Mouse (Mus musculus) heart, embryonic 10.5 days (tissue): Measurements from ENCODE around the gene Vps52. TPM values are rescaled to one million over a fixed set of nuclear protein-coding genes. Genes with fewer than 3 reads are reported as not detected.
A peak's percentile ranks its signal among the peaks of the same experiment; 100 is the strongest.

Experiments used
- DNase-seq: peaks from one replicate; pipeline ENCODE4 v3.0.0-alpha.2; 2017; ENCODE audit warnings: low spot score
- H3K27ac ChIP-seq: fragments of 300-500 bp; sonication (generic); 2 replicates; pipeline ENCODE4 v1.5.1; 2016; ENCODE audit warnings: mild to moderate bottlenecking
- H3K27me3 ChIP-seq: fragments of 300-500 bp; sonication (generic); 2 replicates; pipeline ENCODE4 v1.6.1; 2016; ENCODE audit warnings: mild to moderate bottlenecking; ENCODE audit not compliant: poor library complexity, insufficient read depth, severe bottlenecking
- H3K36me3 ChIP-seq: fragments of 300-500 bp; sonication (generic); 2 replicates; pipeline ENCODE4 v1.6.1; 2016; ENCODE audit warnings: mild to moderate bottlenecking, moderate library complexity
- H3K4me1 ChIP-seq: fragments of 300-500 bp; sonication (generic); 2 replicates; pipeline ENCODE4 v1.6.1; 2016; ENCODE audit warnings: mild to moderate bottlenecking
- H3K4me3 ChIP-seq: fragments of 300-500 bp; sonication (generic); 2 replicates; pipeline ENCODE4 v1.5.1; 2016; ENCODE audit warnings: mild to moderate bottlenecking, moderate library complexity
- H3K9me3 ChIP-seq: fragments of 300-500 bp; sonication (generic); 2 replicates; pipeline ENCODE4 v1.6.1; 2016; ENCODE audit warnings: mild to moderate bottlenecking, moderate library complexity
- WGBS: fragments of 180-500 bp; shearing (Covaris S2); methylation state at CpG from one replicate; pipeline ENCODE4 v1.1.7; 2016; 5-methylcytosine and 5-hydroxymethylcytosine counted together
- polyA plus RNA-seq: library from polyadenylated mRNA; unstranded; fragments of >200 nt; fragmentation: Nextera tagmentation; extraction: Ambion mirVana; gene quantifications from 2 replicates; pipeline ENCODE4 v1.2.1, GENCODE M21; 2016

Vps52 gene
- polyA plus RNA-seq, 1 experiment from 2014 or later: 47.1 TPM

- peaks cover 56% of the 10 kb centered on the region for H3K36me3 ChIP-seq
- peaks cover 56% of the 10 kb centered on the region for H3K4me1 ChIP-seq
- H3K9me3 ChIP-seq: no peaks in the 10 kb centered on the region
- H3K27me3 ChIP-seq: no peaks in the 10 kb centered on the region
- peak overlapping the region; percentile 81 for H3K4me3 ChIP-seq
- peak overlapping the region; percentile 97 for H3K27ac ChIP-seq
- 2% methylated on average over 19 of the region's 20 CpGs for WGBS
- DNase-seq: peak; percentile 89
Observed at GRCm38 (mm10) chr17:33916294-33916693, 39.3 kb upstream of the Vps52 start.

- 69% methylated on average over 31 of the region's 31 CpGs for WGBS
- H3K4me1 ChIP-seq: peaks cover 51% of the 10 kb centered on the region
- peaks cover 49% of the 10 kb centered on the region for H3K36me3 ChIP-seq
- no peaks in the 10 kb centered on the region for H3K27me3 ChIP-seq
- peak overlapping the region; percentile 52; the same call in 1 of the 2 replicates for H3K27ac ChIP-seq
- no peak for DNase-seq
- H3K9me3 ChIP-seq: no peaks in the 10 kb centered on the region
- H3K4me3 ChIP-seq: peak overlapping the region; percentile 81
Observed at GRCm38 (mm10) chr17:33916847-33917655, 38.6 kb upstream of the Vps52 start.

GRCm38 (mm10) chr17:33917656-33918292, 37.8 kb upstream of the Vps52 start:
- no peak for DNase-seq
- H3K27ac ChIP-seq: peak overlapping the region; percentile 52
- 85% methylated on average over 18 of the region's 18 CpGs for WGBS

GRCm38 (mm10) chr17:33918293-33919203, 37.1 kb upstream of the Vps52 start:
- no peaks in the 10 kb centered on the region for H3K9me3 ChIP-seq
- no peaks in the 10 kb centered on the region for H3K27me3 ChIP-seq
- H3K27ac ChIP-seq: peak overlapping the region; percentile 83; the same call in 1 of the 2 replicates
- DNase-seq: no peak
- peaks cover 47% of the 10 kb centered on the region for H3K4me1 ChIP-seq
- WGBS: 52% methylated on average over 37 of the region's 37 CpGs
- peak overlapping the region; percentile 82 for H3K4me3 ChIP-seq
- peaks cover 35% of the 10 kb centered on the region for H3K36me3 ChIP-seq

More at GRCm38 (mm10) chr17:33917656-33918292, 37.8 kb upstream of the Vps52 start:
- no peaks in the 10 kb centered on the region for H3K27me3 ChIP-seq
- peaks cover 42% of the 10 kb centered on the region for H3K36me3 ChIP-seq
- no peaks in the 10 kb centered on the region for H3K9me3 ChIP-seq
- H3K4me3 ChIP-seq: peak overlapping the region; percentile 81; the same call in 1 of the 2 replicates
- peaks cover 47% of the 10 kb centered on the region for H3K4me1 ChIP-seq

- WGBS: under 1% methylated on average over 52 of the region's 52 CpGs
- DNase-seq: peak; percentile 92
- H3K36me3 ChIP-seq: peaks cover 25% of the 10 kb centered on the region
- peak overlapping the region; percentile 82 for H3K4me3 ChIP-seq
- peak overlapping the region; percentile 83 for H3K27ac ChIP-seq
- no peaks in the 10 kb centered on the region for H3K9me3 ChIP-seq
- H3K27me3 ChIP-seq: no peaks in the 10 kb centered on the region
- H3K4me1 ChIP-seq: peaks cover 47% of the 10 kb centered on the region
Observed at GRCm38 (mm10) chr17:33919351-33920281, 36.0 kb upstream of the Vps52 start.

GRCm38 (mm10) chr17:33920282-33921097, 35.1 kb upstream of the Vps52 start:
- Histone ChIP-seq H3K27me3 (no peaks in the 10 kb centered on the region), H3K27ac (peak overlapping the region; percentile 83), H3K4me1 (peaks cover 41% of the 10 kb centered on the region), H3K36me3 (peaks cover 22% of the 10 kb centered on the region), H3K9me3 (no peaks in the 10 kb centered on the region), H3K4me3 (peak overlapping the region; percentile 82)
- WGBS: under 1% methylated on average over 36 of the region's 36 CpGs
- DNase-seq: peak; percentile 92

- 0 out of 2 replicates have a peak overlapping the region, but pooled peaks have one; percentile 82 for H3K4me3 ChIP-seq
- peaks cover 26% of the 10 kb centered on the region for H3K36me3 ChIP-seq
- DNase-seq: no peak
- no peaks in the 10 kb centered on the region for H3K9me3 ChIP-seq
- 87% methylated on average over 7 of the region's 7 CpGs for WGBS
- no peak overlapping the region for H3K27ac ChIP-seq
- no peaks in the 10 kb centered on the region for H3K27me3 ChIP-seq
- H3K4me1 ChIP-seq: peaks cover 41% of the 10 kb centered on the region
Observed at GRCm38 (mm10) chr17:33921361-33921760, 34.3 kb upstream of the Vps52 start.

GRCm38 (mm10) chr17:33924577-33925283, 30.9 kb upstream of the Vps52 start:
- peaks cover 21% of the 10 kb centered on the region for H3K4me1 ChIP-seq
- peaks cover 11% of the 10 kb centered on the region; the same call in 1 of the 2 replicates for H3K36me3 ChIP-seq
- DNase-seq: no peak
- no peaks in the 10 kb centered on the region for H3K9me3 ChIP-seq
- H3K27me3 ChIP-seq: no peaks in the 10 kb centered on the region
- WGBS: 78% methylated on average over 10 of the region's 10 CpGs
- no peak overlapping the region for H3K27ac ChIP-seq
- no peak overlapping the region for H3K4me3 ChIP-seq

- Histone ChIP-seq H3K36me3 (peaks cover 11% of the 10 kb centered on the region; the same call in 1 of the 2 replicates), H3K27me3 (no peaks in the 10 kb centered on the region), H3K4me3 (no peak overlapping the region), H3K27ac (no peak overlapping the region), H3K9me3 (no peaks in the 10 kb centered on the region), H3K4me1 (peaks cover 16% of the 10 kb centered on the region)
- DNase-seq: no peak
- 79% methylated on average over 21 of the region's 21 CpGs for WGBS
Observed at GRCm38 (mm10) chr17:33925406-33926116, 30.1 kb upstream of the Vps52 start.

GRCm38 (mm10) chr17:33926207-33926932, 29.2 kb upstream of the Vps52 start:
- Histone ChIP-seq H3K4me1 (peaks cover 24% of the 10 kb centered on the region), H3K27ac (no peak overlapping the region), H3K4me3 (0 out of 2 replicates have a peak overlapping the region, but pooled peaks have one; percentile 6), H3K9me3 (no peaks in the 10 kb centered on the region), H3K27me3 (no peaks in the 10 kb centered on the region), H3K36me3 (peaks cover 11% of the 10 kb centered on the region; the same call in 1 of the 2 replicates)
- no peak for DNase-seq
- 75% methylated on average over 17 of the region's 17 CpGs for WGBS
